Mouse (Mus musculus) adrenal gland, postnatal 4 days (tissue): ENCODE results near the gene Lipo1. TPM values are rescaled to one million over a fixed set of nuclear protein-coding genes. Genes with fewer than 3 reads are reported as not detected.
A peak's percentile ranks its signal among the peaks of the same experiment; 100 is the strongest.
"Not testable (repeated sequence)": the region's sequence is repeated elsewhere in the genome, so short reads cannot be mapped to it uniquely, and the experiment has no call there.

ENCODE experiments used
- DNase-seq, 2 experiments: peaks; one replicate each; pipeline ENCODE4 v3.0.0; 2021 to 2022; ENCODE audit warnings: low spot score in 2 of 2, mixed read lengths in 2 of 2
- long read RNA-seq, 2 experiments: library from polyadenylated mRNA; stranded (forward); transcript quantifications; one replicate each; pipeline ENCODE4 v2.0.0; 2021
- total RNA-seq, 2 experiments: library from RNA; stranded (reverse); gene quantifications; 2 replicates each; pipeline ENCODE4 v1.2.3; 2021

The Lipo1 gene
- total RNA-seq: not detected
- long read RNA-seq, experiment 1: 0 reads
- long read RNA-seq, experiment 2: 0 reads

DNA sequence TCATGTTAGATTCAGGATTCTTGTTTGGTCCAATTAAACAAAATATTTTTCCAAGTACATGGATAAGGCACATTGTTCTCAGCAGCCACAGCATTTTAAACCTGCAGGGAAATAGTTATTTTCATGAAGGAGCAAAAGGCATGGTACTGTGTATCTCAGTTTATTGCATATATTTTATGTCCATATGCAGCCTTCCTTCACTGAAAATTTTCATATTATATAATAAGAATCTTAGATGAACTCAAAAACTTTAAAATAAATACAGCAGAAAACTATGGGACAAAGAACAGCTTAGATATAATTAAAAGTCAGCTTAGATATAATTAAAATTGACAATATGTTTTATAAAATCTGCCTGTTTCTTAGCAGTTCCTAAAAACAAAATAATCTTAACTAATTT is at the start of gene Lipo1:
Gene Lipo1, minus strand, starts transcription at position 101 of the 400 bp plus-strand sequence.
- not testable (repeated sequence) for DNase-seq

GRCm38 (mm10) chr19:33786576-33787277 is 532 bp downstream of the Lipo1 start:
- DNase-seq: no peak

- peak; percentile 3 to 4 for DNase-seq
Measured at GRCm38 (mm10) chr19:33761287-33762086, 25.8 kb downstream of the Lipo1 start, which contains the start of gene Lipo3. Gene Lipo3, minus strand, starts transcription at chr19:33761951.

GRCm38 (mm10) chr19:33751259-33751658 is 36.0 kb downstream of the Lipo1 start, which contains the start of gene Lipo2:
Gene Lipo2, minus strand, starts transcription at chr19:33751359.
- DNase-seq: not testable (repeated sequence)

Other genes with a start within 250 kb of the Lipo1 start
- gene Gm8978, start 162.2 kb downstream of the Lipo1 start, total RNA-seq: not detected
- under 1 TPM; 0.42 to 0.45 TPM for gene Lipo2, start 36.1 kb downstream of the Lipo1 start, total RNA-seq
- gene Lipo3, start 25.5 kb downstream of the Lipo1 start, total RNA-seq: 10 to 100 TPM in 1 of 2 experiments, 1 to 10 TPM in 1; 9.9 to 12.0 TPM
- gene Lipf, start 173.7 kb upstream of the Lipo1 start, total RNA-seq: not detected
- under 1 TPM; 0.36 to 0.56 TPM for gene Lipk, start 220.8 kb upstream of the Lipo1 start, total RNA-seq